Mouse (Mus musculus): ENCODE data around the gene Hyal1. TPM values are rescaled to one million over a fixed set of nuclear protein-coding genes. Genes with fewer than 3 reads are reported as not detected.
"Not testable (repeated sequence)": the region's sequence is repeated elsewhere in the genome, so short reads cannot be mapped to it uniquely, and the experiment has no call there.

Hyal1 gene
- total RNA-seq, 2 experiments from 2014 or later, result 5.0 to 7.4 TPM

- DNase-seq (ENCODE audit: low spot score in 2 of 2), result peak in 1 of 2 experiments; percentile 32
- intact Hi-C loops (cut with DNase I), result no loop called here
Observed at GRCm38 (mm10) chr9:107569270-107569669, 7.5 kb upstream of the Hyal1 start.

- no peak for DNase-seq (ENCODE audit: low spot score in 2 of 2)
- intact Hi-C loops (cut with DNase I), result no loop called here
Observed at GRCm38 (mm10) chr9:107570016-107570415, 6.7 kb upstream of the Hyal1 start.

- intact Hi-C loops (cut with DNase I), result no loop called here
- no peak for DNase-seq (ENCODE audit: low spot score in 2 of 2)
Observed at GRCm38 (mm10) chr9:107570845-107571244, 5.9 kb upstream of the Hyal1 start.

GRCm38 (mm10) chr9:107571534-107572326, 5.0 kb upstream of the Hyal1 start:
- no peak for DNase-seq (ENCODE audit: low spot score in 2 of 2)
- intact Hi-C loops (cut with DNase I), result no loop called here

- no peak for DNase-seq (ENCODE audit: low spot score in 2 of 2)
Observed at GRCm38 (mm10) chr9:107572327-107572662, 4.4 kb upstream of the Hyal1 start.

GRCm38 (mm10) chr9:107573774-107574173, 3.0 kb upstream of the Hyal1 start:
- intact Hi-C loops (cut with DNase I); DNase-seq (ENCODE audit: low spot score in 2 of 2): not testable (repeated sequence)

More at GRCm38 (mm10) chr9:107572327-107572662, 4.4 kb upstream of the Hyal1 start:
- intact Hi-C loops (cut with DNase I), result no loop called here

GRCm38 (mm10) chr9:107575579-107576356, 959 bp upstream of the Hyal1 start:
- intact Hi-C loops (cut with DNase I), result no loop called here
- no peak for DNase-seq (ENCODE audit: low spot score in 2 of 2)

GRCm38 (mm10) chr9:107577871-107578270, 1.1 kb downstream of the Hyal1 start:
- DNase-seq (ENCODE audit: low spot score in 2 of 2), result no peak
- intact Hi-C loops (cut with DNase I), result no loop called here

GRCm38 (mm10) chr9:107578587-107578986, 1.9 kb downstream of the Hyal1 start, which contains the start of gene Naa80:
TSS of gene Naa80 (plus strand) at chr9:107578887.
- intact Hi-C loops (cut with DNase I), result no loop called here
- no peak for DNase-seq (ENCODE audit: low spot score in 2 of 2)

GRCm38 (mm10) chr9:107579023-107579900, 2.5 kb downstream of the Hyal1 start:
- intact Hi-C loops (cut with DNase I), result no loop called here
- DNase-seq (ENCODE audit: low spot score in 2 of 2), result no peak

- peak; percentile 89 to 96 for DNase-seq (ENCODE audit: low spot score in 2 of 2)
- intact Hi-C loops (cut with DNase I), result no loop called here
Observed at GRCm38 (mm10) chr9:107580501-107581317, 4.0 kb downstream of the Hyal1 start, which contains the start of gene Hyal3. TSS of gene Hyal3 (plus strand) at chr9:107580818.

- intact Hi-C loops (cut with DNase I), result no loop called here
Observed at GRCm38 (mm10) chr9:107581584-107581983, 4.9 kb downstream of the Hyal1 start.

GRCm38 (mm10) chr9:107582509-107583062, 5.9 kb downstream of the Hyal1 start:
- intact Hi-C loops (cut with DNase I), result no loop called here
- DNase-seq (ENCODE audit: low spot score in 2 of 2), result no peak

More at GRCm38 (mm10) chr9:107581584-107581983, 4.9 kb downstream of the Hyal1 start:
- DNase-seq (ENCODE audit: low spot score in 2 of 2), result no peak

GRCm38 (mm10) chr9:107583174-107583573, 6.4 kb downstream of the Hyal1 start:
- intact Hi-C loops (cut with DNase I), result no loop called here

GRCm38 (mm10) chr9:107586504-107586903, 9.8 kb downstream of the Hyal1 start:
- intact Hi-C loops (cut with DNase I), result no loop called here

More at GRCm38 (mm10) chr9:107583174-107583573, 6.4 kb downstream of the Hyal1 start:
- no peak for DNase-seq (ENCODE audit: low spot score in 2 of 2)

GRCm38 (mm10) chr9:107586974-107587832, 10.5 kb downstream of the Hyal1 start, which contains the start of gene Ifrd2:
TSS of gene Ifrd2 (plus strand) at chr9:107587642.
- peak; percentile 97 to 100 for DNase-seq (ENCODE audit: low spot score in 2 of 2)
- intact Hi-C loops (cut with DNase I), result no loop called here

More at GRCm38 (mm10) chr9:107586504-107586903, 9.8 kb downstream of the Hyal1 start:
- no peak for DNase-seq (ENCODE audit: low spot score in 2 of 2)

- DNase-seq (ENCODE audit: low spot score in 2 of 2), result peak in 1 of 2 experiments; percentile 48
- intact Hi-C loops (cut with DNase I), result no loop called here
Observed at GRCm38 (mm10) chr9:107587833-107588639, 11.3 kb downstream of the Hyal1 start.
